Mouse (Mus musculus) testis, postnatal 10 days (tissue): Measurements from ENCODE around the gene Bnipl.

ENCODE experiments used
- DNase-seq: peaks from one replicate; pipeline ENCODE4 v3.0.0; 2021; ENCODE audit warnings: low spot score

Bnipl gene

DNA sequence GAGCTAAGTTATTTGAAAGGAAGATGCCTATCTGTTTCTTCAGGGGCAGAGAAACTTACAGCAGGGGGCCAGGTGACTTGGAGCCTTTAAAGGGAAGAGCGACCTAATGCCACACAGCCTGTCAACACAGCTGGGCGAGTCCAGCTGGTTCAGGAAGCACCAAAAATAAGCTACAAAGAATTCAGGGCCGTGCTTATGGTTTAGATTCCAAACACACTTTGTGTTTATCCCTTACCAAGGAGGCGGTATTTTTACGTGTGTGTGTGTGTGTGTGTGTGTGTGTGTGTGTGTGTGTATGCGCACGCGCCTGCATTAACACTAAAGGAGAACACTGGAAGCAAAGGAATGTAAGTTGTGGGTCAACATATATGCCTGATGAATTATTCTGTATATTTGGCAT, 29.8 kb upstream of the Bnipl start:
- peak; percentile 46 for DNase-seq

- DNase-seq, result peak; percentile 56
These were observed 26.2 kb upstream of the Bnipl start for GRCm38 (mm10) chr3:95277149-95277551.

- DNase-seq, result no peak
These were observed 25.5 kb upstream of the Bnipl start for GRCm38 (mm10) chr3:95276428-95276934.

GRCm38 (mm10) chr3:95275161-95275560, 24.2 kb upstream of the Bnipl start:
- DNase-seq, result no peak

GRCm38 (mm10) chr3:95274453-95274852, 23.5 kb upstream of the Bnipl start:
- DNase-seq, result no peak

DNA sequence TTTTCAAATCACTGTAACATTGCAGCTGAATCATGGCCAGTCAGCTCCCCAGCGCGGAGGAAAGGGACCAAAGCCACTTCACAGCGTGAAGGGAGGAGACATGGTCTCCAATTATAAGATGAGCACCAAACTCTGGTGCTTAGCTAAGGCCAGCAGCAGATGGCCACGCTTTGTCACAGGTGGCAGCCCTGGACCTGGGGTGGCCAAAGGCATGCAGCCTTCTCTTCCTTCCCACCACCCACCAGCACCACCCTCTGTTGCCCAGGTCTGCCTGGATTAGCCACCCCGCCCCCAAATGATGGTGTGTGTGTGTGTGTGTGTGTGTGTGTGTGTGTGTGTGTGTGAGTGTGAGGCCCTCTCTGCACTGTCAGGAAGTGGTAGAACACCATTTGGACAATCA, 22.5 kb upstream of the Bnipl start:
- DNase-seq, result no peak

DNA sequence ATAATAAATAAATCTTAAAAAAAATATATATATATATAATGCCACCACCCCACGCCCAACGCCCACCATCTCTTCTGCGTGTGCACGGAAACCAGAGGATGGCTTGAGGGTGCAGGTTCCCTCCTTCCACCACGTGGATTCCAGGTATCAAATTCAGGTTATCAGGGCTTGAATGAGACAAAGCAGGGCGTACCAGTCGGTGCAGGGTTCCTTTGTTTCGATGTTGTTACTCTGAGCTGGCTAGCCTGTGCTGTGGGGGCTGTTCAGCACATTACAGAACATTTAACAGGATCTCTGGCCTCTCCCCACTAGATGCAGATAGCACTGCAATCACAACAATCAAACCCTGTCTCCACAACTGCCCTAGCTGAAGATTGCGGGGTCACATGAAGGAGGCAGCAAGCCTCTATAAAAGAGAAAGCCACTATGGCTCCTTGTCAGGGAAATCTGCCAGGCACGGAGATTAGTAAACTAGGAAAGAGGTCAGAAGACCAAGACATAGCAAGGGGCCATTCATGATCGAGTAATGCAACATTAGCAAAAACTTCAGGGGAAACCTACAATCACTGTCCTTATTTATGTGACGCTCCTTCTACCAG, 19.9 kb upstream of the Bnipl start:
- no peak for DNase-seq

- no peak for DNase-seq
These were observed 18.8 kb upstream of the Bnipl start for GRCm38 (mm10) chr3:95269789-95270188.

- no peak for DNase-seq
These were observed 16.9 kb upstream of the Bnipl start for GRCm38 (mm10) chr3:95267855-95268254.

DNA sequence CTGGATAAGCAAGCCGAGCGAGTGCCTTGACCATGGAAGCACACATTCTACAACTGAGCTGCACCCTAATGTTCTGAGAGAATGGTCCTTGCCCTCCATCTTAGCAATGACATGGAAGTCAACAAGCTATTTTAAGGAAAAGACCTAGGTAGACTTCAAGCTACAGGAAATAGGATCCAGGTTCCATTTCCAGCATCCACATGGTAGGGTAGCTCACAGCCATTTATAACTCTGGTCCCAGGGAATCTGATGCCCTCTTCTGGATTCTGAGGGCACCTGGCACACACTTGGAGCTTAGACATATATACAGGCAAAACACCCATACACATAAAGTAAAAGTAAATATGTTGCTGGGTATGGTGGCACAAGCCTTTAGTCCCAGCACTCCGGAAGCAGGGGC, 15.1 kb upstream of the Bnipl start:
- no peak for DNase-seq

GRCm38 (mm10) chr3:95264724-95265123, 13.7 kb upstream of the Bnipl start:
- DNase-seq, result no peak

- peak; percentile 84 for DNase-seq
These were observed 12.2 kb upstream of the Bnipl start for GRCm38 (mm10) chr3:95263089-95263739.

DNA sequence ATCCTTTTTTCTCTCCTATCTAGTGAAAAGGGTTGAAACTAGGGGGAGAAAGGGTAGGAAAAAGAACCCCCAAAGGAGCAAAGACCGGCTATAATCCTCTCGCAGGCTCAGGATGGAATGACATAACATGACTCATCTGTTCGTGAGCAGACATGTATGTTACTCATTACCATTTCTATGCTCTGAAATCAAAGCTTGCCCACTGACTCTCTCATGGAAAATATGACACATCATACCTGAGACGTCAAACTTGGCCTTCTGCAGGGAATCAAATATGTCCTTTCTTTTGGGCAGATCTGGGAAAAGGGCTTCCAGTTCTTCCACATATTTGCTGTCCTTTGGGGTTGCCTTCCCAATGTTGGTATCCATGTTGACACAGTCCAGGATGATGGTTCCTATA, 11.0 kb upstream of the Bnipl start:
- DNase-seq, result no peak

GRCm38 (mm10) chr3:95256931-95257330, 5.9 kb upstream of the Bnipl start:
- DNase-seq, result no peak

- DNase-seq, result no peak
These were observed 632 bp downstream of the Bnipl start for GRCm38 (mm10) chr3:95250361-95250760.

GRCm38 (mm10) chr3:95247660-95248336, 3.2 kb downstream of the Bnipl start:
- DNase-seq, result no peak

GRCm38 (mm10) chr3:95246465-95247231, 4.3 kb downstream of the Bnipl start:
- DNase-seq, result peak; percentile 84

GRCm38 (mm10) chr3:95243086-95243485, 7.9 kb downstream of the Bnipl start:
- DNase-seq, result no peak

GRCm38 (mm10) chr3:95241498-95241897, 9.5 kb downstream of the Bnipl start, which contains the start of gene Gm128:
Gene Gm128 (minus strand): TSS chr3:95241598.
- DNase-seq, result no peak

DNA sequence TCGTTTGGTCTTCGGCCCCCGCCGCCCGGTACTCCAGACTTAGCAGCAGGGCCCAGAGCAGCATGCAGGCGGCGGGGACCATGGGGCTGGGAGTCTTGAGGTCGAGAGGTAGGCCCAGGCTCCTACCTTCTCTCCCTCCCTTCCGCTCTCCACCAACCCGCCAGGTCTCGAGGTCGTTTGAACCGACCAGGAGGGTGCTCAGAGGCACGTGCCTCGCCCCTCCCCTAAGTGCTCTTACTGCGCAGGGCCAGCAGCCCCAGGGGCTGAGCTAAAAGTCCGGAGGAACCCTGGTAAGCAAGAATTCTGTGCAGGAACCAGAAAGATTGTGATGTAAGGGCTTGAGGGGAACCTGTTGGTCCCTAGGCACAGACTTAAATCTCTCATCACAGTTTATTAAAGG, 10.1 kb downstream of the Bnipl start:
- no peak for DNase-seq

- DNase-seq, result no peak
These were observed 11.0 kb downstream of the Bnipl start for GRCm38 (mm10) chr3:95239971-95240370.

GRCm38 (mm10) chr3:95239022-95239421, 12.0 kb downstream of the Bnipl start:
- DNase-seq, result no peak
